Mouse (Mus musculus) left cerebral cortex, adult 11 months (tissue): ENCODE data around the gene Actn4.

Experiments
- DNase-seq: peaks from one replicate; pipeline ENCODE4 v3.0.0; 2022; ENCODE audit warnings: low spot score

The Actn4 gene

DNA sequence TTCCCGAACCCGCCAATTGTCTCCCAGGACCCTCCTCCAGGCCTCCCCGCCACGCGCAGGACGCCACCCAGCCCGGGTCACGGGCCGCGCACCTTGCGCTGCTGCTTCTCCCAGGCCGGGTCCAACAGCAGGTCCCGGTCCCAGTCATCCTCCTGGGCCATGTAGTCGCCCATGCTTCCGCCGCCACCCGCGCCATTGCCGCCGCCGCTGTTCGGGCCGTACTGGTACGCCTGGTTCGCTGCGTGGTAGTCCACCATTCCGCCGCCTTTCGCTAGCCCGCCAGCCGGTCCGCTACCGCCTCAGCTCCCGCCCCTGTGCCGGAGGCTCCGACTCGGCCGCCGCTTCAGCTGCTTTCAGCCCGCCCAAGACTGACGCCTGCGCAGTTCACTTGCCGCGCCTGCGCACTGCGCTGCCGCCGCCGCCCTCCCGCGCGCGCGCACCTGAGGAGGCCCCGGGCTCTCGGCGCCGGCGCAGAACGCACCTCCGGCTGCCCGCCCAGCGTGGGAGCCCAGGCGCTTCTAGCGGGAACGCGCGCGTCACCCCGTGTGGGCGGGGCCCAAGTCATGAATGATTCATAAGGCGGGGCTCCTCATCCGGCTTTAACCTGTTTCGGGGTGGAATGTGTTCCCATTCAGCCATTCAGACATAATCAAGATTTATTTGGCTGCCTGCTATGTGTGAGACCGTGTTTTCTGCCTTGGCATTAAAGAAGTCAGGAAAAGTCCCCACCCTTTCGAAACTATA is at the start of gene Actn4:
TSS of gene Actn4 (minus strand) at position 414 of the 744 bp plus-strand sequence.
- DNase-seq = peak; percentile 97

DNA sequence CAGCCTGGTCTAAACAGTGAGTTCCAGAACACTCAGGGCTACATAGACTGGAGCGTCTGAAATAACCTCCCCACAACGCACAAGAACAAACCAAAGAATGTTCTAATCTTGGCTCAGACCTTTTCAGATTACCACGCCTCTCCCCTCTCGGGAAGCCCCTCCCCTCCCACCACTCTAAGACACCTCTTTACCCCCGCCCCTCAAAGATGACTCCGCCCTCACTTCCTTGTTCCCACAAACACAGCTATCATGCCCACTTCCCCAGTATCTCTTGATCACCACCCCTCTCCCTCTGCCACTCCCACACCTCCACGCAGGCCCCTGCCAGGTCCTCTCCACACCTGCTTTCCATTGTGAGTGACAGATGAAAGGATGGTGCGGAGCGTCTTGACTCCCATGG is 46.6 kb upstream of the Actn4 start:
- no peak for DNase-seq

DNA sequence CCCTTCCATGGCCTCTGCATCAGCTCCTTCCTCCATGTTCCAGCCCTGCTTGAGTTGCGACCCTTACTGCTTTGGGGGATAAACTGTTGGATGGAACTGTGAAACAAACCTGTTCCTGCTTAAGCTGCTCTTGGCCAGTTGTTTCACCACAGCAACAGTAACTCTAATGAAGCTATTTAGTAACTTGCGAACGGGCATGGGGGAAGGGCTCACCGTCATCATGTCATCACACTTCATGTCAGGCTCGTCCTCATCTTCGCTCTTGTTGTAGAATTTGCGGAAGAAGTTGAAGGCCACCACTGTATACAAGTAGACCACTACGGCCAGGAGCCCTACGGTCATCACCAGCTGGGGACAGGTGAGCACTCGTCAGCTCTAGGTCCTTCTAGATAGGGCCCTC is 46.0 kb upstream of the Actn4 start:
- DNase-seq = no peak

DNA sequence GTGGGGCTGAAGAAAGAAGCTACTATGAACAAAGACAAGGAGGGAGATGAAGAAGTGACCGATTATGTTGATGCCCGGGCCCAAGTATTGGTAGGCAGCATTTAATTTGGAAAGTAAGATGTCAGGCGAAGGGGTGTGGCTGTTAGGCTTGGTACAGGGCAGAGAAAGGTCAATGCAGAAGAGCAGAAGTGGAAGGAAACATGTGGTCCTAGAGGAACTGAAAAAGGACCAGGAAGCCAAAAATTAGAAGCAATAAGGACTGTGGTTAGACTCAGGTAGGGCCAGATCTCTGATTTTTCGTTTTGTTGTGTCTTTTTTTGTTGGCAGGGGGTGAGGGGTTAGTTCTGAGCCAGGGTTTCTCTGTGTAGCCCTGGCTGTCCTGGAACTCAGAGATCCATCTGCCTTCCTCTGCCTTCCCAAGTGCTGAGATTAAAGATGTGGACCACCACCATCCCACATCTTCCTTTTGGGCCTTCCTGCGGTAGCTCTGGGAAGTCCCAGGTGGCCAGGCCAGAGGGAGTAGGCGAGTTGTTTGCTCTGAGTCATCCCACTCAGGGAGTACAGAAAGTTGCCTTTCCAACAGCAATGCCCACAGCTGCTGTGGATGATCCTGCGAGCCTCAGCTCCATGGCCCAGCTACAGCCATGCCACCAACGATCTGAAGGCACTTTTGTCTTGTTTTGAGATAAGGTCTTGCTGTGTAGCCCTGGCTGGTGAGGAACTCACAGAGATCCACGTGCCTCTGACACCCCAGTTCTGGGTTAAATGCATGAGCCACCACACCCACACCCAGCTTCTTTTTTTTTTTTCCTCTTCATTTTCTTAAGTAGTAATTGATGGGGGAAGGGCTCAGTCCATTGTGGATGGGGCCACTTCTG is 45.3 kb upstream of the Actn4 start:
- no peak for DNase-seq

DNA sequence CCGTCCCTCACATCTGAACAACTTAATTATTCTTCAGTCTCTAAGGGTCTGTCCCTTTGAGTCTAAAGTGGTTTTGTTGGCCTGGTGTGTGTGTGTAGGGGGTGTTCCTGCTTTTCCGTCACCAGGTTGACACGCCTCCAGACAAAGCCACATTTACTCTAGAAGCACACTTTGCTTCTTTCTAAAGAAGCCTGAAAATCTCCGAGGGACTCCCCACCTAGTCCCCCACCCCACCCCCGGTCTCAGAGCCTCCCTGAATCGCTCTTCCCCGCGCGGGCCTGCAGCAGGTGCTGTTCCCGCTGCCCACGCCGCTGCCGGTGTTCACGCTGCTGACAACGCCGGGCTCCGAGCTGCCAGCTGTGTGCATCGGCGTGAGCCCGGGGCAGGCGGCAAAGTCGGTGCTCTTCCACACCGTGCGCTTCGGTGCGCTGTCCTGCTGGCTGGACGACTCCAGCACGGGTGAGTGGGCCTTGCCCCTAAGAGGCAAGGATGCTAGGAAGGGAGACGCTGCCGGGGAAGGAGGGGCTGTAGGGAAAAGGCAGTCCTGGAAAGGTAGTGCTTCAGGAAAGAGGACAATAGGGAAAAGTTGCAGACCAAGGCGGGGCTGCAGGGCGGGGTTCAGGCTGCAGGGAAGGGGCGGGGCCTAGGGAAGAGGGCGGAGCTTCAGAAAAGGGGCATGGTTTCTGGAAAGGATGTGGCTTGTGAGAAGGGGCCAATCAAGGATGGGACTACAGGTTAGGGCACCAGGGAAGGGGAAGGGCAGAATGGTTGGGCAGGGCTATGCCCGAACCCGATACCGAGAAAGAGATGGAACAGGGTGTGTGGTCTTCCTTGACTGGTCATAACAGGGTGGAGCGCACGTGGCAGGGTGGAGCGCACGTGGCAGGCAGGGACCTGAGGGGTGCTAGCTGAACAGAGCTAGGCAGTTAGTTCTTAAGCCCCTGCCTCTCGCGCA is 38.8 kb upstream of the Actn4 start:
- DNase-seq = no peak

DNA sequence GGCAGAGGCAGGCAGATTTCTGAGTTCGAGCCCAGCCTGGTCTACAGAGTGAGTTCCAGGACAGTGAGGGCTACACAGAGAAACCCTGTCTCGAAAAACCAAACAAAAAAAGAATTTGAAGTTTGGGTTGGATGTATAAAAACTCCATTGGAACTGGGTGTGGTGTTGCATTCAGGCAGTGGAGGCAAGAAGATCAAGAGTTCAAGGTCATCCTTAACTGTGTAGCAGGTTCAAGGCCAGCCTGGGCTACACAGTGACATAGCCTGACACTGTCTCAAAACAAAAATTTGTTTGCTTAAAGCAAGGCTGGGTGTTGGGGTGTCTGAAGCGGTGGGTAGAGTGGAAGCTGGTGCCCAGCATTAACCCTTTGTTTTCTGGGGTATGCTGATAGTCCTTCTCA is 31.3 kb upstream of the Actn4 start:
- DNase-seq = no peak

DNA sequence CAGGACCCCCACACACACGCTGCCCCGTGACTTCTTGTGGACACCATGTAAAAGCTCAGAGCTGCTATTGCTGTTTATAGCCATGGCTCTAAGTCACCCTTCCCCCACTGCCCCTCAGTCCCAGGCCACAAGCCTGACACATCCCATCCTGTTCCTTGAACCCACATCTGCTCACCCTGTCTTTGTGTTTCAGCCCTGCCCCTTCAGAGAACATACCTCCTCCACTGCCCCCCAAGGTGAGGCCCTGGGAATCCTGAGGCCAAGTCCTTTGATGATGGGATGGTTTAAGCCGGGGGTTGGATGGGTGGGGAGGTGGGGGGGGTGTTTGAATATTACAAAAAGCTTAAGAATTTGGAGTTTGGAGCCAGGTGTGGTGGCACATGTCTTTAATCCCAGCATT is 30.9 kb upstream of the Actn4 start:
- DNase-seq = no peak

DNA sequence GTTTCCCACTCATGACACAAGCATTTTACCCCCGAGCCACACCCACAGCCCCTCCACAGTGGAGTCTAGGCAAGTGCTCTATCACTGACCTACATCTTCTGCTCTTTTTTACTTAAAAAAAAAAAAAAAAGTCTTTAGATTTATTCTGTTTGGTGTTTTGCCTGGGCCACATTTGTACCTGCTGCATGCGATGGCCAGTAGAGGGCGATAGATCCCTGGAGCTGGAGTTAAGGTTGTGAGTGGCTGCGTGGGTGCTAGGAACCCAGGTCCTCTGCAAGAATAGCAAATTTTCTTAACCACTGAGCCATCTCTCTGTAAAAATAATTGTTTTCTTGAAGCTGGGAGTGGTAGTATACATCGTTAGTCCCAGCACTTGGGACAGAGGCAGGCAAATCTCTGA is 29.5 kb upstream of the Actn4 start:
- DNase-seq = no peak

DNA sequence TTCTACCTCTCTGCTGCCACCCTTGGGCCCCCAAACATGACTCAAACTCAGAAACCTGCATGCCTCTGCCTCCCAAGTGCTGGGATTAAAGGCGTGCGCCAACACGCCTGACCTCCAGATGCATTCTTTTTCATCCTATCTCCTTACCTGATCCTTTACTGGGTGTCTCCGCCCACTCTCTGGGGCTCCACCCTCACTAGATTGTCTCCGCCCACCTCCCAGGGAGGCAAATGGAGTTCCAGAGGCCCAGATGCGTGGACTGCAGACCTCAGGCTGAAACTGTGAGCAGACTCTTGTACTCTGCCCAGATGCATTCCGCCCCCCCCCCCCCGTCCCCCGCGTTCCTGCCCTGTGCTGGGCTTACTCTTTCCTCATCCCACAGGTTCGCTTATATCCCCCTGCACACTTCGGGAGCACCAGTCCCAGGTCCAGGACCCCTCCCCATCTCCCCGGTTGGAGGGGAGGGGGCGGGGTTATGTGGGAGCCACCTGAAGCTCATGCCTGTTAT is 28.7 kb upstream of the Actn4 start:
- no peak for DNase-seq

DNA sequence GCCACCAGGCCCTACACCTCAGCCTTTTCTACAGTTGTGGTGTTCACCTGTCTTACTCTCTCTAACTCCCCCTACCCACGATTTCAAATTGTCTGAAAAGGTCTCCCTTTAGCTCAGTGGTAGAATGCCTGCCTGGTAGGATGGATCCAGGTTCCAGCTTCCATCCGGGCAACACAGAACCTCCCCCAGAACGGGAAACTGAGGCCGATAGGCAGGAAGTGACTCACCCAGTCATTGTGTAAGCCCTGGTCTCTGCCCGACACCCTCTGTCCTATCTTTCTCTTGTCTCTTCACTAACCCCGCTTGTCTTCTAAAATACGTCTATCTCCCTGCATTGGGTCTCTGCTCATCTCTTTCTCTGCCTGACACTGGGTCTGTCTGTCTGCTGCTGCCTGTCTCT is 23.1 kb upstream of the Actn4 start:
- no peak for DNase-seq

DNA sequence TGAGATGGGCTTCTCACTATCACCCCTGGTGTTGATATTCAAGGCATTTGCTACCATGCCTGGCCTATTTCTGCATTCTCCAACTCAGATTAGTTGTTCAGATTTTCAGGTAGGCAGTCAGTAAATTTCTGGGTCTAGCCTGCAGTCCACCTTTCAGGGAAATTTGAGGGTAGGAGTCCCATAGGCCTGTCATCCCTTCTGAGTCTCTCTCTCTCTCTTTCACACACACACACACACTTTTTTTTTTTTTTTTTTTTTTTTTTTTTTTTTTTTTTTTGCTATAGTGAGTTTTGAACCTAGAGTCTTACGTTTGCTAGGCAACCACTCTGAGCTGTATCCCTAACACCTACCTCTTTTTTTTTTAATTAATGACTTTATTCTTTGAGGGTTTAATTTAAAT is 22.3 kb upstream of the Actn4 start:
- DNase-seq = no peak

DNA sequence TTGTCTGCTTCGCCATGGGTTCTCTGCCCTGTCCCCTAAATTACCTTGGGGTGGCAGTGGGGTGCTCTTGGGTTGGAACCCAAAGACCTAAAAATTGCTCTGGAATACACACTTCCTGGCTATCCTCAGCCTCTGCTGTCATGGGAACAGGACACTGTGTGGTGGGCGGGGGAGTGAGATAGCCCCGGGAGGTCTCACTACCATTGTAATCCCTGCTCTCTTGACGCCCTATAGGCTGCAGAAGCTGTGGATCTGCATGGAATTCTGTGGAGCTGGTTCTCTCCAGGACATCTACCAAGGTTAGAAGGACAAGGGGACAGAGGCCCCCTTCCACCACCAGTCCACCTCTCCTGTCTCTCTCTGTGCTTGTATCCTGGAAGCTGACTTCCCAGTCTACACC is 21.7 kb upstream of the Actn4 start:
- no peak for DNase-seq

DNA sequence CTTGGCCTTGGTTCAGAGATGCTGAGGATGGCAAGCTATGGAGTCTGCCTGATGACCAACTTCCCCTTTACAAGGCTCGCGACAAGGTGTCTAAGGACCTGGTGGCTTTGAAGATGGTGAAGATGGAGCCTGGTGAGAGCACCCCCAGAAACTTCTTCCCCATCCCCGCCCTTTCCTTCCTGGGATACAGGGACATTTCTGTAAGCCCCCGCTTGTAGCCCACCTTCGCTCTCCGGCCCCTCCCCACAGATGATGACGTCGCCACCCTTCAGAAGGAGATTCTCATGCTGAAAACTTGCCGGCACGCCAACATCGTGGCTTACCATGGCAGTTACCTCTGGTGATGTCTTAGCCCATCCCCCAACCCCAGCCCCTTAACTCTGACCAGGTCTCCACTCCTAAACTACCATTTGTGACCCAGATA is 21.0 kb upstream of the Actn4 start:
- no peak for DNase-seq

DNA sequence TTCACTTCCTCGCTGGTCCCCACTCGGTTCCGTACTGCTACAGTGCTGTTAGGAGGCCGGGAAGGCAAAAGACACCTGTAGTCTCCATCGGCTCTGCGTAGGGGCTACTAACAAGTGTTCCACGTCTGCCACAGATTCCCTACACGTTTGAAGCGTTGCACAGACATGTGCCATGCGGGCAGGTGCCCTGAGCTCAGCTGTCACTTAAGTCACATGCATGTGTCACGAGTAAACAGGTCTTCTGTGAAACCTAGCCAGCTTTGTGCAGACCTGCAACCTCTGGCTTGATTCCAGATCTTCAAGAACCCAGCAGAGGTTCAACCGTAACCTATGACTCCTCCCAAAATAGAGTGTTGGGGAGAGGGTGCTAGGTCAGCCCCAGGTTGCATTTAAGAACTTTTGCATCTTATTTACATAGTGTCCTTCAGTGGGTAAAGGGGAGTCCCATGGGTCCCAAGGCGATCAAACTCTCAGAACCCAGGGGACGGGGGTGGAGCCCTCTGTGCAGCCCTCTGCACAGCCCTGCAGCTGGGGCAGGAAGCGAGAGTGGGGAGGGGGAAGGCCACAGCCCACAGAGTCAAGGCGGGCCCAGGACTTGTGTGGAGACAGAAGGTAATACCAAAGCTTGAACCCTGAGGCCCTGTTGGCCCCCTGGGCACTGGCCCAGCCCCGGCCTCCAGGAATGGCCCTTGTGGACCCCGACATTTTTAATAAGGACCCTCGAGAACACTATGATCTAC is 20.3 kb upstream of the Actn4 start:
- DNase-seq = no peak

DNA sequence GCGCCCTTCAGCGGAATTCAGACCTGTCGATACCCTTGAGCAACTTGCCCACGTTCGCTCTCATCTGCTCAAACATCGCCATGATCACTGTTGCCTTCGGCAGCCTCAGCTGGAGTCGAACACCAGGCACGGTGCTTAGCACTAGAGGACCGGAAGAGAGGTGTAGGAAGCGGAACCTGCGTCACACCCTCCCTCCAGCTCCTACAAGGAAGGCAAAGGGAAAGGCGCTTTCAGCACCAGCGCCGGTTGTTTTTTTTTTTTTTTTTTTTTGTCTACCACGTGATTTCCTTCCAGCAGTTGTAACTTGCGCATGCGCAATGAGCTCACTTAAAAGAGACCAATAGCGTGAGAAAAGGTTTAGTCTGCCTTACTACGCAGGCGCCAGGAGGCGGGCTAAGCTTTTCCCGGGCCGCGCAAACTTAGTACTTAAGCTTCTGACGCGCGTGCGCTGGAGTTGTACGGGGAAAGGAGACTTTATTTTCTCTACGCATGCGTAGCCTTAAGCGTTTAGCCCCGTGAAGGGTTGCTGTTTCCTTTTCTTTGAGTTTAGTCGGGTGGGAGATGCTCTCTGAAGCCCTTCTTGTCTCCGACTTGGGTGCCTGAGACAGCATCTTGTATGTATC is 19.6 kb upstream of the Actn4 start, which contains the start of the genes Eif3k and Map4k1:
TSS of gene Eif3k (minus strand) at position 214 of the 623 bp plus-strand sequence.
TSS of gene Map4k1 (plus strand) at position 400 of the 623 bp plus-strand sequence.
- DNase-seq = peak; percentile 98

DNA sequence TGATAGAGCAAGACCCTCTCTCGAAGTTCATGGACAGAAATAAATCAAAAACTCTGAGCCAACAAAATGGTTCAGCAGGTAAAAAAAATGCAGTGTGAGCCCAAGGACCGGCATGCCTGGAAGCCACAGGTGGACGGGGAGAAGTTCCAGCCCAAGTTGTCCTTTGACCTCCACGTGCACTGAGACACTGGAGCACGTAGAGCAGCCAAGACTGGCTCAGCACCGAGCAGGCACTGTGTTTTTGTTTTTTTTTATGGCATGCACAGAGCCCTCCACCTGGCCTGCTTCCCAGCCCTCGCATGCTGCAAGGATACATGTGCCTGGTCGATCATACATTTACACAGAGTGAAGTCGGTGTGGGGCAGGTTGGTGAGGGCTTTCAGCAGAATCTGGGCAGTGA is 15.4 kb upstream of the Actn4 start:
- DNase-seq = no peak

DNA sequence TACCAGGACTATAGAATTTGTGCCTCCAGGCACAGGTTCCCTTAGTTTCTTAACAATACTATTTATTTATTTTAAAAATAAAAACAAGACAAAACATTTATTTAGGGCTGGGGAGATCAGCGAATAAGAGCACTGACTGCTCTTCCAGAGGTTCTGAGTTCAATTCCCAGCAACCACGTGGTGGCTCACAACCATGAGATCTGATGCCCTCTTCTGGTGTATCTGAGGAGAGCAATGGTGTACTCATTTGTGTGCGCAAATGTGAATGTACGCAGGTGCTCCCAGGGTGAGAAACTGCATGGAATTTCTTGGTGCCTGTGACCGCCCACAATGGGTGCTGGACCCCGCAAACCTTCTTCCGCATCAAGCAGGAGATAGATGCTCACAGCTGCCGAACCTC is 10.9 kb upstream of the Actn4 start:
- DNase-seq = peak; percentile 28

DNA sequence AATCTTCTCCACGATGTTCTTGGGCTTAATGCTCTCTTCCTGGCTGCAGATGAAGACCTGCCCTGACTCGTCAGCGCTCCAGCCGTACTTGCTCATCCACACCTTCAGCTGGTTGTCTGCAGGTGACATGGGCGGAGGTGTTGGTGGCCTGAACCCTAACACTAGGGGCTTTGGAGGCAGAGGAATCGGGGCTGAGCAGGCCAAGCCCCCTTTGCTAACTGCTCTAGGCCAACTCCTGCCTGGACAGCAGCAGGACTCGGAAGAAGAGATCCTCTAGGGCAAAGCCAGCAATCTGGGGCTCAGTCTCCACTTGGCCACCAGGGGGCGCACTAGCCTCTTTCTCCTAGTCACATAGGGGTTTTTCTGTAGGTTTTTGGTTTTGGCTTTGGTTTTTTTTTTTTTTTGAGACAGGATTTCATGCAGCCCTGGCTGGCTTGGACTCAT is 10.4 kb upstream of the Actn4 start:
- peak; percentile 51 for DNase-seq

DNA sequence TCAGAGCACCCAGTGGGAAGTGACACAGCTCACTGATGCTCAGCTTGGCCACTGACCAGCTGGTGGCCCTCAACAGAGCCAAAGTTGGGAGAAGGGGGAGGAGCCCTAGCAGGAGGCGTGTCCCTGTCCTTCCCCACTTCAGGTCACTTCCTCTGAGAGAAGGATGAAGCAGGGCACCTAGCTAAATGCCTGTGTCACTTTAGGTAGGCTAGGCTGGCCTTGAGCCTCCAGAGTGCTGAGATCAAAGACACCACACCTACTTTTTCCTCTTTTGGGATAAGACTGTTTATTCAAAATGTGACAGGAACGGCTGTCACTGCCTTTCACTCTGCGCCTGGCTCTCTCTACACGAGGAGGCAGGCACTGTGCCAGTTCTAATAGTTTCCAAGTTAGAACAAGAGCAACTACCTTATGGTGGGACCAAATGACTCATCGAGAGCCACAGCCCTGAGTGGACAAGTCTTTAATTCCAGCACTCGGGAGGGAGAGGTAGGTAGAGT is 9.7 kb upstream of the Actn4 start:
- no peak for DNase-seq

DNA sequence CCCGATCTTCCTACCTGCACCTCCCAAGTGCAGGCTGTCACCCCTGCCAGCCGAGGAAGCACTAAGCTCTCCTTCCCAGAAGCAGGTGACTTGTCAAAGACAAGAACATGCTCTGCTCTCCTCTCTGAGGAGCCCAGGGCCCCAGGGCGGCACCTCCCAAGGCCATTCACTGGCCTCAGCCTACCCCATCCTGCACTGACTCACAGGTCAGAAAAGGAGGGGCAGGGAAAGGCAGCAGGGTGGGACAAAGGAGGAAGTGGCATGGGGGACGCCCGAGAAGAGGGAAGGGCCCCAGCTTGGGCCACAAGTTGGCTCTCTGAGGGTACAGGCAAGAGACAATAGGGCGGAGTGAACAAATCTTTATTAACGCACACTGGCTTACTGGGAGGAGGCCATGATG is 8.9 kb upstream of the Actn4 start:
- DNase-seq = no peak
